Mouse (Mus musculus): ENCODE data around the gene Creb5. TPM values are rescaled to one million over a fixed set of nuclear protein-coding genes. Genes with fewer than 3 reads are reported as not detected.

The Creb5 gene
- polyA plus RNA-seq, 1 experiment = 1.5 TPM

DNA sequence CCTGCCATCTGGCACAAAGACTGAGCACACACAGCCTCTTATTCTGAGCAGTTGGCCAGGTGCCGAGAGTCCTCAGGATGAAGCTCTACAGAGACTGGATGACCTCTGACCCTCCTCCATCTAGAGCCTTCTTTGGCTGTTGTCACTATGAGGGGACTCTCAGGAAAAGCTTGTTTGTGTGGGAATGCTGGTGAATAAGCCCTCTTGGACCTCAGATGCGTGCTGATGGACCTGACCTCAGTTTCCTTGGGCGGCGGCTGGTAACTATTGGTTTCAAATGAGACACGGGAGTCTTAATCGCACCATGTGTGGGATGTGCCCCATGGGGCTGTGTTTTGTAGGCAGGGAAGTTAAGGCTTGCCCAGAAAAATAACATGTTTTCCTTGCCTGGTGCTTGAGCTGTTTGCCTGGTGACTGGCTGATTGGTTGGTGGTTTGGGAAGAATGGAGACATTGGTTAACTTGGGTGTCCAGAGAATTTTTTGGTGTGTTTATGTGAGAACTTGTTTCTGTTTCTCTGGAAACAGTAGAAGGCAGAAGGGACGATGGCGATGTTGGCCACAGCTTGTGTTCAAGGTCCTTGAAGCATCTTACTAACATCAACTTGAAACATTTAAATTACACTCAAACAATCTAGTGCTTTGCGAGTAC is 65.4 kb downstream of the Creb5 start:
- Histone ChIP-seq H3K79me2 (ENCODE audit: control insufficient read depth, insufficient read depth) (no peaks in the 10 kb centered on the region), H3ac (ENCODE audit: control insufficient read depth, insufficient read length, low read depth) (no peak overlapping the region), H3K79me3 (ENCODE audit: low read depth) (no peaks in the 10 kb centered on the region), H3K27me3 (ENCODE audit: control insufficient read depth, insufficient read depth, insufficient read length) (no peaks in the 10 kb centered on the region), H3K36me3 (ENCODE audit: control insufficient read depth, insufficient read depth) (no peaks in the 10 kb centered on the region), H3K4me3 (ENCODE audit: insufficient read depth, poor library complexity, severe bottlenecking) (no peak overlapping the region)
- TF ChIP-seq FOSL1 (IDR thresholded peaks at IDR 0.05; ENCODE audit: insufficient read depth, low read length, poor library complexity, severe bottlenecking) (no peak), MAX (IDR thresholded peaks at IDR 0.05) (no peak), CTCF (IDR thresholded peaks at IDR 0.05; ENCODE audit: control insufficient read depth, insufficient read depth, insufficient read length) (no peak), CEBPB (IDR thresholded peaks at IDR 0.05; ENCODE audit: low read depth) (no peak), MYOG (IDR thresholded peaks at IDR 0.05; ENCODE audit: control insufficient read depth, extremely low read depth, insufficient read length) (no peak), USF1 (IDR thresholded peaks at IDR 0.05; ENCODE audit: low read depth) (no peak), MYOD1 (IDR thresholded peaks at IDR 0.05; ENCODE audit: control insufficient read depth, insufficient read length, low read depth) (no peak)

DNA sequence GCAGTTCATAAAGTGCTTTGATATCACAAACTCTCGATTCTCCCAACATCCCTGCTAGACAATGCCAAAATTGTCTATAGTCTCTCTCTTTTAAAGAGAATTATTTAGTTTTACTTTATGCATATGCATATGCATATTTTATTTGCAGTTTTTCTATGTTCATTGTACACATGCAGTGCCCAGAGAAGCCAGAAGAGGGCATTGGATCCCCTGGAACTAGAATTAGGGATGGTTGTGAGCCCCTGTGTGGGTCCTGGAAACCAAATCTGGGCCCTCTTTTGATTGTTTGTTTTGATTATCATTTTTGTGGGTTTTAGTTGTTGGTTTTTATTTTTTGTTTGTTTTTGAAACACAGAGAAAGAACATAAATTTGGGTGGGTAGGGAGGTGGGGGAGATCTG is 69.3 kb downstream of the Creb5 start:
- no peaks in the 10 kb centered on the region for H3K79me3 ChIP-seq (ENCODE audit: low read depth)
- no peak overlapping the region for H3K4me3 ChIP-seq (ENCODE audit: insufficient read depth, poor library complexity, severe bottlenecking)
- no peaks in the 10 kb centered on the region for H3K27me3 ChIP-seq (ENCODE audit: control insufficient read depth, insufficient read depth, insufficient read length)
- TF ChIP-seq CTCF (IDR thresholded peaks at IDR 0.05; ENCODE audit: control insufficient read depth, insufficient read depth, insufficient read length) = no peak
- TF ChIP-seq MYOG (IDR thresholded peaks at IDR 0.05; ENCODE audit: control insufficient read depth, extremely low read depth, insufficient read length) = no peak
- no peaks in the 10 kb centered on the region for H3K36me3 ChIP-seq (ENCODE audit: control insufficient read depth, insufficient read depth)
- H3K79me2 ChIP-seq (ENCODE audit: control insufficient read depth, insufficient read depth) = no peaks in the 10 kb centered on the region
- no peak overlapping the region for H3ac ChIP-seq (ENCODE audit: control insufficient read depth, insufficient read length, low read depth)

DNA sequence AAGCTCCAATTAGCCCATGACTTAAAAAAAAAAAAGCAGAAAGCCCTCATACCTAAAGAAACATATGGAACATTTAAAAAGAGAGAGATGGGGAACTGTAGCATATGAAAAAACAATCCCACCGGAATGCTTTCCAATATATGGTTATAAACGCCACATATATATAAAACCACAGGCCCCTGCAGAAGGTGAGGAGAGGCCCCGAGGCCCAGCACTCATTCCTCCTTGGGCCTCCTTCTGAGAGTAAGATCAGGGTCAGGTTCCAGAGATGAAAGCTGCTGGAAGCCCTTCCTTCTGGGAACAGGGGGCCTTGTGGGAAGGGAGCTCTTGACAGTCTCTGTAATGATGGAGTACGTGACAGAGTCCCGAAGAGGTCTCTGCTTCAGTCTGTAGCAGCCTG is 76.5 kb downstream of the Creb5 start:
- Histone ChIP-seq H3K4me3 (ENCODE audit: insufficient read depth, poor library complexity, severe bottlenecking) (no peak overlapping the region), H3ac (ENCODE audit: control insufficient read depth, insufficient read length, low read depth) (no peak overlapping the region), H3K79me3 (ENCODE audit: low read depth) (no peaks in the 10 kb centered on the region), H3K79me2 (ENCODE audit: control insufficient read depth, insufficient read depth) (no peaks in the 10 kb centered on the region), H3K27me3 (ENCODE audit: control insufficient read depth, insufficient read depth, insufficient read length) (no peaks in the 10 kb centered on the region), H3K36me3 (ENCODE audit: control insufficient read depth, insufficient read depth) (no peaks in the 10 kb centered on the region)
- TF ChIP-seq CTCF (IDR thresholded peaks at IDR 0.05; ENCODE audit: control insufficient read depth, insufficient read depth, insufficient read length) (no peak), CEBPB (IDR thresholded peaks at IDR 0.05; ENCODE audit: low read depth) (no peak), USF1 (IDR thresholded peaks at IDR 0.05; ENCODE audit: low read depth) (no peak), FOSL1 (IDR thresholded peaks at IDR 0.05; ENCODE audit: insufficient read depth, low read length, poor library complexity, severe bottlenecking) (no peak), MYOD1 (IDR thresholded peaks at IDR 0.05; ENCODE audit: control insufficient read depth, insufficient read length, low read depth) (no peak), MAX (IDR thresholded peaks at IDR 0.05) (no peak), MYOG (IDR thresholded peaks at IDR 0.05; ENCODE audit: control insufficient read depth, extremely low read depth, insufficient read length) (no peak)

GRCm38 (mm10) chr6:53363981-53364391 is 76.9 kb downstream of the Creb5 start:
- Histone ChIP-seq H3K79me3 (ENCODE audit: low read depth) (no peaks in the 10 kb centered on the region), H3K4me3 (ENCODE audit: insufficient read depth, poor library complexity, severe bottlenecking) (no peak overlapping the region), H3K36me3 (ENCODE audit: control insufficient read depth, insufficient read depth) (no peaks in the 10 kb centered on the region), H3K27me3 (ENCODE audit: control insufficient read depth, insufficient read depth, insufficient read length) (no peaks in the 10 kb centered on the region), H3ac (ENCODE audit: control insufficient read depth, insufficient read length, low read depth) (no peak overlapping the region), H3K79me2 (ENCODE audit: control insufficient read depth, insufficient read depth) (no peaks in the 10 kb centered on the region)
- TF ChIP-seq FOSL1 (IDR thresholded peaks at IDR 0.05; ENCODE audit: insufficient read depth, low read length, poor library complexity, severe bottlenecking) = no peak
- no peak for TF ChIP-seq CTCF (IDR thresholded peaks at IDR 0.05; ENCODE audit: control insufficient read depth, insufficient read depth, insufficient read length)
- TF ChIP-seq USF1 (IDR thresholded peaks at IDR 0.05; ENCODE audit: low read depth) = no peak
- no peak for TF ChIP-seq MYOG (IDR thresholded peaks at IDR 0.05; ENCODE audit: control insufficient read depth, extremely low read depth, insufficient read length)
- TF ChIP-seq MYOD1 (IDR thresholded peaks at IDR 0.05; ENCODE audit: control insufficient read depth, insufficient read length, low read depth) = no peak
- no peak for TF ChIP-seq CEBPB (IDR thresholded peaks at IDR 0.05; ENCODE audit: low read depth)
- no peak for TF ChIP-seq MAX (IDR thresholded peaks at IDR 0.05)

DNA sequence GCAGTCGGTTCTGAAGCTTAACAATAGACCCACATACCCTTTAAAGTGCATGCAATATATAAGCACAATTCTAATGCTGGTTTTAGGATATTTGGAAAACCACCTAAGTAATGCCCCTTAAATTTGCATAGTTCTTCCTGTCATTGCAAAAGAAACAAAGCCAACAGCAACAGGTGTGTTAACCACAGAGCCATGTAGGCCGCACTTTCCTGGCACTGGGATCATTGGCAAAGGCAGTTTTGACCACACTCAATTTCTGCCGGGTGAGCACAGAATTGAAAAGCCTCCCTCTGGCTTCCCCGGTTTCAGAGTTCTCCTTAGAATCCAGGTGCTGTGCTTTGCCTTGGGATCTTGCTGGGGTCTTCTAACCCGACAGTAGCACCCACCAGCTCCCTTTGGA is 82.1 kb downstream of the Creb5 start:
- no peaks in the 10 kb centered on the region for H3K36me3 ChIP-seq (ENCODE audit: control insufficient read depth, insufficient read depth)
- TF ChIP-seq MAX (IDR thresholded peaks at IDR 0.05) (no peak), CEBPB (IDR thresholded peaks at IDR 0.05; ENCODE audit: low read depth) (no peak), USF1 (IDR thresholded peaks at IDR 0.05; ENCODE audit: low read depth) (no peak), MYOG (IDR thresholded peaks at IDR 0.05; ENCODE audit: control insufficient read depth, extremely low read depth, insufficient read length) (no peak), MYOD1 (IDR thresholded peaks at IDR 0.05; ENCODE audit: control insufficient read depth, insufficient read length, low read depth) (no peak), CTCF (IDR thresholded peaks at IDR 0.05; ENCODE audit: control insufficient read depth, insufficient read depth, insufficient read length) (no peak), FOSL1 (IDR thresholded peaks at IDR 0.05; ENCODE audit: insufficient read depth, low read length, poor library complexity, severe bottlenecking) (no peak)
- H3K79me3 ChIP-seq (ENCODE audit: low read depth) = no peaks in the 10 kb centered on the region
- no peak overlapping the region for H3ac ChIP-seq (ENCODE audit: control insufficient read depth, insufficient read length, low read depth)
- H3K79me2 ChIP-seq (ENCODE audit: control insufficient read depth, insufficient read depth) = no peaks in the 10 kb centered on the region
- no peak overlapping the region for H3K4me3 ChIP-seq (ENCODE audit: insufficient read depth, poor library complexity, severe bottlenecking)
- H3K27me3 ChIP-seq (ENCODE audit: control insufficient read depth, insufficient read depth, insufficient read length) = no peaks in the 10 kb centered on the region

- no peaks in the 10 kb centered on the region for H3K79me2 ChIP-seq (ENCODE audit: control insufficient read depth, insufficient read depth)
- H3ac ChIP-seq (ENCODE audit: control insufficient read depth, insufficient read length, low read depth) = no peak overlapping the region
- no peak overlapping the region for H3K4me3 ChIP-seq (ENCODE audit: insufficient read depth, poor library complexity, severe bottlenecking)
- no peaks in the 10 kb centered on the region for H3K27me3 ChIP-seq (ENCODE audit: control insufficient read depth, insufficient read depth, insufficient read length)
- TF ChIP-seq MAX (IDR thresholded peaks at IDR 0.05) (no peak), USF1 (IDR thresholded peaks at IDR 0.05; ENCODE audit: low read depth) (no peak), CTCF (IDR thresholded peaks at IDR 0.05; ENCODE audit: control insufficient read depth, insufficient read depth, insufficient read length) (no peak), MYOG (IDR thresholded peaks at IDR 0.05; ENCODE audit: control insufficient read depth, extremely low read depth, insufficient read length) (no peak), MYOD1 (IDR thresholded peaks at IDR 0.05; ENCODE audit: control insufficient read depth, insufficient read length, low read depth) (no peak), FOSL1 (IDR thresholded peaks at IDR 0.05; ENCODE audit: insufficient read depth, low read length, poor library complexity, severe bottlenecking) (no peak), CEBPB (IDR thresholded peaks at IDR 0.05; ENCODE audit: low read depth) (no peak)
- H3K36me3 ChIP-seq (ENCODE audit: control insufficient read depth, insufficient read depth) = no peaks in the 10 kb centered on the region
- no peaks in the 10 kb centered on the region for H3K79me3 ChIP-seq (ENCODE audit: low read depth)
Measured at GRCm38 (mm10) chr6:53369928-53370327, 82.9 kb downstream of the Creb5 start.
